Mouse (Mus musculus) left cerebral cortex, postnatal 25 days (tissue): ENCODE measurements around the gene Btf3l4. TPM values are rescaled to one million over a fixed set of nuclear protein-coding genes. Genes with fewer than 3 reads are reported as not detected.
A peak's percentile ranks its signal among the peaks of the same experiment; 100 is the strongest.

ENCODE experiments used
- DNase-seq, 2 experiments: peaks; one replicate each; pipeline ENCODE4 v3.0.0; 2022; ENCODE audit warnings: low spot score in 2 of 2, mixed read lengths in 1 of 2
- intact Hi-C: fragments of 180-260 bp; cut with DNase I; formaldehyde crosslinking; loops from one replicate; pipeline ENCODE4 v1.15.1; 2025
- total RNA-seq, 2 experiments: library from RNA; stranded (reverse); gene quantifications; 2 replicates each; pipeline ENCODE4 v1.2.3; 2021

Btf3l4 gene
- 10 to 100 TPM; 82.7 to 86.9 TPM for total RNA-seq

- intact Hi-C loops = loop anchor here (2.0 kb wide), 1 partner anchor 52 kb away; the partner anchor contains the start of gene Zfyve9
- DNase-seq = peak; percentile 91 to 94
These were observed at the start of gene Btf3l4 for GRCm38 (mm10) chr4:108832916-108833827. Gene Btf3l4 (minus strand): TSS chr4:108833614.

- intact Hi-C loops = no loop called here
- peak; percentile 44 to 51 for DNase-seq
These were observed 45.8 kb upstream of the Btf3l4 start, which contains the start of gene Rab3b for GRCm38 (mm10) chr4:108878963-108879822. Gene Rab3b (plus strand): TSS chr4:108879063.

GRCm38 (mm10) chr4:108877901-108878300 lies 44.5 kb upstream of the Btf3l4 start:
- no peak for DNase-seq
- intact Hi-C loops = no loop called here

GRCm38 (mm10) chr4:108873746-108874145 lies 40.3 kb upstream of the Btf3l4 start:
- no peak for DNase-seq
- intact Hi-C loops = loop anchor here (5.0 kb wide), 1 partner anchor 294 kb away; no protein-coding TSS in a partner anchor

GRCm38 (mm10) chr4:108869730-108870374 lies 36.4 kb upstream of the Btf3l4 start:
- intact Hi-C loops = loop anchor here (1.0 to 5.0 kb wide), 2 partner anchors 106 to 297 kb away; no protein-coding TSS in a partner anchor
- DNase-seq = peak; percentile 93 to 96

GRCm38 (mm10) chr4:108866806-108867205 lies 33.4 kb upstream of the Btf3l4 start:
- intact Hi-C loops = no loop called here
- no peak for DNase-seq

- no peak for DNase-seq
These were observed 15.1 kb upstream of the Btf3l4 start, which contains the start of gene A730015C16Rik for GRCm38 (mm10) chr4:108848505-108848848. Gene A730015C16Rik (minus strand): TSS chr4:108848619.

GRCm38 (mm10) chr4:108847715-108848504 lies 14.5 kb upstream of the Btf3l4 start, which contains the start of gene Kti12:
Gene Kti12 (plus strand): TSS chr4:108847785.
- peak; percentile 87 to 93 for DNase-seq
- intact Hi-C loops = no loop called here

More at GRCm38 (mm10) chr4:108848505-108848848, 15.1 kb upstream of the Btf3l4 start, which contains the start of gene A730015C16Rik:
- intact Hi-C loops = no loop called here

- intact Hi-C loops = no loop called here
- DNase-seq = no peak
These were observed 12.6 kb upstream of the Btf3l4 start for GRCm38 (mm10) chr4:108845824-108846569.

- DNase-seq = no peak
- intact Hi-C loops = no loop called here
These were observed 9.9 kb upstream of the Btf3l4 start for GRCm38 (mm10) chr4:108843336-108843735.

GRCm38 (mm10) chr4:108841920-108842578 lies 8.6 kb upstream of the Btf3l4 start:
- DNase-seq = no peak
- intact Hi-C loops = no loop called here

- intact Hi-C loops = no loop called here
- peak; percentile 42 to 79 for DNase-seq
These were observed 4.6 kb upstream of the Btf3l4 start for GRCm38 (mm10) chr4:108838031-108838430.

GRCm38 (mm10) chr4:108835496-108835895 lies 2.1 kb upstream of the Btf3l4 start:
- intact Hi-C loops = no loop called here
- DNase-seq = no peak

GRCm38 (mm10) chr4:108834971-108835311 lies 1.5 kb upstream of the Btf3l4 start:
- intact Hi-C loops = no loop called here
- no peak for DNase-seq

GRCm38 (mm10) chr4:108834115-108834970 lies 929 bp upstream of the Btf3l4 start, which contains the start of gene Txndc12:
Gene Txndc12 (plus strand): TSS chr4:108834601.
- intact Hi-C loops = no loop called here
- peak; percentile 86 to 93 for DNase-seq

- DNase-seq = no peak
- intact Hi-C loops = loop anchor here (2.0 kb wide), 1 partner anchor 53 kb away; the partner anchor contains the start of gene Zfyve9
These were observed 357 bp upstream of the Btf3l4 start for GRCm38 (mm10) chr4:108833828-108834114.

- intact Hi-C loops = no loop called here
- DNase-seq = peak in 1 of 2 experiments; percentile 39
These were observed 2.7 kb downstream of the Btf3l4 start for GRCm38 (mm10) chr4:108830698-108831097.
